Mouse (Mus musculus): ENCODE measurements at regions not wholly inside any gene's neighbourhood (a gene's known extent, or its start where the extent isn't known, plus 50 kb on each side); places are given as distances from the start of the nearest gene placed in this dataset.

- Histone ChIP-seq H3K4me3 (replicated peaks) (no peak overlapping the region), H3K27me3 (replicated peaks) (no peaks in the 10 kb centered on the region), H3K9me3 (no peaks in the 10 kb centered on the region), H3K36me3 (replicated peaks; ENCODE audit: low read length) (no peaks in the 10 kb centered on the region), H3K4me1 (no peaks in the 10 kb centered on the region)
- TF ChIP-seq FLI1 (IDR thresholded peaks at IDR 0.05; ENCODE audit: low read length) (no peak), GATA1 (IDR thresholded peaks at IDR 0.05; ENCODE audit: borderline replicate concordance, low read length) (no peak)
These were observed 122.5 kb upstream of the Tsc22d1 start for GRCm38 (mm10) chr14:76292211-76292610.

GRCm38 (mm10) chr14:76295411-76296169, 119.2 kb upstream of the Tsc22d1 start:
- no peaks in the 10 kb centered on the region for H3K4me1 ChIP-seq
- H3K9me3 ChIP-seq, result no peaks in the 10 kb centered on the region
- H3K27me3 ChIP-seq (replicated peaks), result peaks cover 2% of the 10 kb centered on the region
- TF ChIP-seq GATA1 (IDR thresholded peaks at IDR 0.05; ENCODE audit: borderline replicate concordance, low read length) (no peak), FLI1 (IDR thresholded peaks at IDR 0.05; ENCODE audit: low read length) (no peak)
- H3K36me3 ChIP-seq (replicated peaks; ENCODE audit: low read length), result no peaks in the 10 kb centered on the region
- H3K4me3 ChIP-seq (replicated peaks), result no peak overlapping the region

GRCm38 (mm10) chr14:76297864-76298263, 116.9 kb upstream of the Tsc22d1 start:
- peaks cover 2% of the 10 kb centered on the region for H3K27me3 ChIP-seq (replicated peaks)
- no peak for TF ChIP-seq FLI1 (IDR thresholded peaks at IDR 0.05; ENCODE audit: low read length)
- no peak for TF ChIP-seq GATA1 (IDR thresholded peaks at IDR 0.05; ENCODE audit: borderline replicate concordance, low read length)

GRCm38 (mm10) chr14:76302322-76302991, 112.3 kb upstream of the Tsc22d1 start:
- no peak overlapping the region for H3K4me3 ChIP-seq (replicated peaks)
- H3K36me3 ChIP-seq (replicated peaks; ENCODE audit: low read length), result no peaks in the 10 kb centered on the region
- peaks cover 4% of the 10 kb centered on the region; the same call in 1 of the 2 replicates for H3K9me3 ChIP-seq
- no peaks in the 10 kb centered on the region for H3K4me1 ChIP-seq
- TF ChIP-seq FLI1 (IDR thresholded peaks at IDR 0.05; ENCODE audit: low read length) (no peak), GATA1 (IDR thresholded peaks at IDR 0.05; ENCODE audit: borderline replicate concordance, low read length) (no peak)
- peaks cover 4% of the 10 kb centered on the region for H3K27me3 ChIP-seq (replicated peaks)

More at GRCm38 (mm10) chr14:76297864-76298263, 116.9 kb upstream of the Tsc22d1 start:
- Histone ChIP-seq H3K36me3 (replicated peaks; ENCODE audit: low read length) (no peaks in the 10 kb centered on the region), H3K4me1 (no peaks in the 10 kb centered on the region), H3K9me3 (no peaks in the 10 kb centered on the region), H3K4me3 (replicated peaks) (no peak overlapping the region)

GRCm38 (mm10) chr14:76307603-76308002, 107.2 kb upstream of the Tsc22d1 start:
- H3K4me3 ChIP-seq (replicated peaks), result no peak overlapping the region
- peaks cover 4% of the 10 kb centered on the region; the same call in 1 of the 2 replicates for H3K9me3 ChIP-seq
- TF ChIP-seq FLI1 (IDR thresholded peaks at IDR 0.05; ENCODE audit: low read length) (no peak), GATA1 (IDR thresholded peaks at IDR 0.05; ENCODE audit: borderline replicate concordance, low read length) (no peak)
- H3K4me1 ChIP-seq, result no peaks in the 10 kb centered on the region
- peaks cover 2% of the 10 kb centered on the region for H3K27me3 ChIP-seq (replicated peaks)
- H3K36me3 ChIP-seq (replicated peaks; ENCODE audit: low read length), result no peaks in the 10 kb centered on the region

- no peaks in the 10 kb centered on the region for H3K36me3 ChIP-seq (replicated peaks; ENCODE audit: low read length)
- peaks cover 4% of the 10 kb centered on the region; the same call in 1 of the 2 replicates for H3K9me3 ChIP-seq
- TF ChIP-seq GATA1 (IDR thresholded peaks at IDR 0.05; ENCODE audit: borderline replicate concordance, low read length), result no peak
- TF ChIP-seq FLI1 (IDR thresholded peaks at IDR 0.05; ENCODE audit: low read length), result no peak
- no peak overlapping the region for H3K4me3 ChIP-seq (replicated peaks)
- H3K4me1 ChIP-seq, result no peaks in the 10 kb centered on the region
- peaks cover 2% of the 10 kb centered on the region for H3K27me3 ChIP-seq (replicated peaks)
These were observed 106.5 kb upstream of the Tsc22d1 start for GRCm38 (mm10) chr14:76308188-76308812.

- H3K9me3 ChIP-seq, result no peaks in the 10 kb centered on the region
- H3K27me3 ChIP-seq (replicated peaks), result no peaks in the 10 kb centered on the region
- no peaks in the 10 kb centered on the region for H3K36me3 ChIP-seq (replicated peaks; ENCODE audit: low read length)
- no peaks in the 10 kb centered on the region for H3K4me1 ChIP-seq
- TF ChIP-seq FLI1 (IDR thresholded peaks at IDR 0.05; ENCODE audit: low read length) (no peak), GATA1 (IDR thresholded peaks at IDR 0.05; ENCODE audit: borderline replicate concordance, low read length) (no peak)
- H3K4me3 ChIP-seq (replicated peaks), result no peak overlapping the region
These were observed 105.2 kb upstream of the Tsc22d1 start for GRCm38 (mm10) chr14:76309606-76310005.

GRCm38 (mm10) chr14:76310278-76310677, 104.5 kb upstream of the Tsc22d1 start:
- no peaks in the 10 kb centered on the region for H3K9me3 ChIP-seq
- no peaks in the 10 kb centered on the region for H3K27me3 ChIP-seq (replicated peaks)
- H3K36me3 ChIP-seq (replicated peaks; ENCODE audit: low read length), result no peaks in the 10 kb centered on the region
- H3K4me1 ChIP-seq, result no peaks in the 10 kb centered on the region
- no peak overlapping the region for H3K4me3 ChIP-seq (replicated peaks)
- no peak for TF ChIP-seq GATA1 (IDR thresholded peaks at IDR 0.05; ENCODE audit: borderline replicate concordance, low read length)
- TF ChIP-seq FLI1 (IDR thresholded peaks at IDR 0.05; ENCODE audit: low read length), result no peak

- H3K36me3 ChIP-seq (replicated peaks; ENCODE audit: low read length), result no peaks in the 10 kb centered on the region
- H3K4me1 ChIP-seq, result no peaks in the 10 kb centered on the region
- H3K27me3 ChIP-seq (replicated peaks), result peaks cover 2% of the 10 kb centered on the region
- H3K4me3 ChIP-seq (replicated peaks), result no peak overlapping the region
- H3K9me3 ChIP-seq, result peaks cover 14% of the 10 kb centered on the region
- TF ChIP-seq GATA1 (IDR thresholded peaks at IDR 0.05; ENCODE audit: borderline replicate concordance, low read length) (no peak), FLI1 (IDR thresholded peaks at IDR 0.05; ENCODE audit: low read length) (no peak)
These were observed 101.2 kb upstream of the Tsc22d1 start for GRCm38 (mm10) chr14:76313424-76314190.

Data from megakaryocyte, embryonic 14.5 days (primary cell).